Mouse (Mus musculus): ENCODE measurements around the gene Dchs1. TPM values are rescaled to one million over a fixed set of nuclear protein-coding genes. Genes with fewer than 3 reads are reported as not detected.

Dchs1 gene
- total and polyA plus RNA-seq, 2 experiments from 2014 or later: 7.5 to 105 TPM

GRCm38 (mm10) chr7:105806125-105806524 lies 18.7 kb upstream of the Dchs1 start:
- Histone ChIP-seq H3K9ac (replicated peaks; ENCODE audit: low read length, poor library complexity, severe bottlenecking) (no peak overlapping the region), H3K27me3 (ENCODE audit: insufficient read depth, low read length) (no peaks in the 10 kb centered on the region), H3K36me3 (ENCODE audit: insufficient read depth, low read length) (peaks cover 4% of the 10 kb centered on the region; the same call in 1 of the 2 replicates), H3K4me3 (ENCODE audit: low read depth, low read length) (no peak overlapping the region), H3K4me1 (ENCODE audit: insufficient read depth, low read length) (peaks cover 6% of the 10 kb centered on the region), H3K9me3 (ENCODE audit: low read length) (no peaks in the 10 kb centered on the region), H3K4me2 (ENCODE audit: low read depth, low read length, poor library complexity, severe bottlenecking) (no peak overlapping the region), H3K27ac (ENCODE audit: low read depth, low read length) (no peak overlapping the region)
- DNase-seq (ENCODE audit: low spot score) (no peak), ATAC-seq (ENCODE audit: low FRiP score) (no peak)
- WGBS: 78% methylated on average over 5 of the region's 5 CpGs
- no peak for TF ChIP-seq CTCF (IDR thresholded peaks at IDR 0.05)

- H3K27me3 ChIP-seq (ENCODE audit: insufficient read depth, low read length): no peaks in the 10 kb centered on the region
- no peaks in the 10 kb centered on the region for H3K9me3 ChIP-seq (ENCODE audit: low read length)
- no peak overlapping the region for H3K9ac ChIP-seq (replicated peaks; ENCODE audit: low read length, poor library complexity, severe bottlenecking)
- ATAC-seq (ENCODE audit: low FRiP score) (no peak), DNase-seq (ENCODE audit: low spot score) (no peak)
- TF ChIP-seq CTCF (IDR thresholded peaks at IDR 0.05): no peak
- no peak overlapping the region for H3K27ac ChIP-seq (ENCODE audit: low read depth, low read length)
- H3K4me2 ChIP-seq (ENCODE audit: low read depth, low read length, poor library complexity, severe bottlenecking): no peak overlapping the region
- H3K4me3 ChIP-seq (ENCODE audit: low read depth, low read length): no peak overlapping the region
- H3K36me3 ChIP-seq (ENCODE audit: insufficient read depth, low read length): no peaks in the 10 kb centered on the region
- H3K4me1 ChIP-seq (ENCODE audit: insufficient read depth, low read length): no peaks in the 10 kb centered on the region
Measured at GRCm38 (mm10) chr7:105803428-105803827, 16.0 kb upstream of the Dchs1 start.

- H3K4me2 ChIP-seq (ENCODE audit: low read depth, low read length, poor library complexity, severe bottlenecking): no peak overlapping the region
- 43% methylated on average over 1 of the region's 1 CpGs for WGBS
- DNase-seq (ENCODE audit: low spot score) (no peak), ATAC-seq (ENCODE audit: low FRiP score) (no peak)
- H3K4me1 ChIP-seq (ENCODE audit: insufficient read depth, low read length): no peaks in the 10 kb centered on the region
- H3K9ac ChIP-seq (replicated peaks; ENCODE audit: low read length, poor library complexity, severe bottlenecking): no peak overlapping the region
- H3K9me3 ChIP-seq (ENCODE audit: low read length): no peaks in the 10 kb centered on the region
- TF ChIP-seq CTCF (IDR thresholded peaks at IDR 0.05): no peak
- H3K27me3 ChIP-seq (ENCODE audit: insufficient read depth, low read length): no peaks in the 10 kb centered on the region
- H3K27ac ChIP-seq (ENCODE audit: low read depth, low read length): no peak overlapping the region
- no peaks in the 10 kb centered on the region for H3K36me3 ChIP-seq (ENCODE audit: insufficient read depth, low read length)
- no peak overlapping the region for H3K4me3 ChIP-seq (ENCODE audit: low read depth, low read length)
Measured at GRCm38 (mm10) chr7:105802771-105803170, 15.3 kb upstream of the Dchs1 start.

GRCm38 (mm10) chr7:105802312-105802711 lies 14.9 kb upstream of the Dchs1 start:
- no peak overlapping the region for H3K4me3 ChIP-seq (ENCODE audit: low read depth, low read length)
- H3K9ac ChIP-seq (replicated peaks; ENCODE audit: low read length, poor library complexity, severe bottlenecking): no peak overlapping the region
- no peaks in the 10 kb centered on the region for H3K27me3 ChIP-seq (ENCODE audit: insufficient read depth, low read length)
- WGBS: 53% methylated on average over 2 of the region's 2 CpGs
- H3K4me1 ChIP-seq (ENCODE audit: insufficient read depth, low read length): no peaks in the 10 kb centered on the region
- ATAC-seq (ENCODE audit: low FRiP score): no peak
- H3K27ac ChIP-seq (ENCODE audit: low read depth, low read length): no peak overlapping the region
- no peak overlapping the region for H3K4me2 ChIP-seq (ENCODE audit: low read depth, low read length, poor library complexity, severe bottlenecking)
- no peak for DNase-seq (ENCODE audit: low spot score)
- no peaks in the 10 kb centered on the region for H3K9me3 ChIP-seq (ENCODE audit: low read length)
- no peak for TF ChIP-seq CTCF (IDR thresholded peaks at IDR 0.05)
- H3K36me3 ChIP-seq (ENCODE audit: insufficient read depth, low read length): no peaks in the 10 kb centered on the region

- WGBS: 92% methylated on average over 3 of the region's 3 CpGs
- DNase-seq (ENCODE audit: low spot score) (no peak), ATAC-seq (ENCODE audit: low FRiP score) (no peak)
- H3K9me3 ChIP-seq (ENCODE audit: low read length): no peaks in the 10 kb centered on the region
- no peaks in the 10 kb centered on the region for H3K4me1 ChIP-seq (ENCODE audit: insufficient read depth, low read length)
- no peak overlapping the region for H3K27ac ChIP-seq (ENCODE audit: low read depth, low read length)
- H3K36me3 ChIP-seq (ENCODE audit: insufficient read depth, low read length): no peaks in the 10 kb centered on the region
- H3K9ac ChIP-seq (replicated peaks; ENCODE audit: low read length, poor library complexity, severe bottlenecking): no peak overlapping the region
- TF ChIP-seq CTCF (IDR thresholded peaks at IDR 0.05): no peak
- H3K4me2 ChIP-seq (ENCODE audit: low read depth, low read length, poor library complexity, severe bottlenecking): no peak overlapping the region
- no peaks in the 10 kb centered on the region for H3K27me3 ChIP-seq (ENCODE audit: insufficient read depth, low read length)
- H3K4me3 ChIP-seq (ENCODE audit: low read depth, low read length): no peak overlapping the region
Measured at GRCm38 (mm10) chr7:105796972-105797371, 9.5 kb upstream of the Dchs1 start.

GRCm38 (mm10) chr7:105795759-105796366 lies 8.4 kb upstream of the Dchs1 start:
- 14% methylated on average over 7 of the region's 7 CpGs for WGBS
- Histone ChIP-seq H3K4me3 (ENCODE audit: low read depth, low read length) (no peak overlapping the region), H3K9ac (replicated peaks; ENCODE audit: low read length, poor library complexity, severe bottlenecking) (no peak overlapping the region), H3K27ac (ENCODE audit: low read depth, low read length) (no peak overlapping the region), H3K4me1 (ENCODE audit: insufficient read depth, low read length) (no peaks in the 10 kb centered on the region), H3K9me3 (ENCODE audit: low read length) (no peaks in the 10 kb centered on the region), H3K4me2 (ENCODE audit: low read depth, low read length, poor library complexity, severe bottlenecking) (no peak overlapping the region), H3K27me3 (ENCODE audit: insufficient read depth, low read length) (no peaks in the 10 kb centered on the region), H3K36me3 (ENCODE audit: insufficient read depth, low read length) (no peaks in the 10 kb centered on the region)
- ATAC-seq (ENCODE audit: low FRiP score) (0 out of 2 replicates have a peak, but pooled peaks have one; percentile 23), DNase-seq (ENCODE audit: low spot score) (no peak)
- peak; percentile 65 for TF ChIP-seq CTCF (IDR thresholded peaks at IDR 0.05)

All from midbrain, postnatal 0 days (tissue).